Mouse (Mus musculus): ENCODE measurements at regions not wholly inside any gene's neighbourhood (a gene's known extent, or its start where the extent isn't known, plus 50 kb on each side); places are given as distances from the start of the nearest gene placed in this dataset.

DNA sequence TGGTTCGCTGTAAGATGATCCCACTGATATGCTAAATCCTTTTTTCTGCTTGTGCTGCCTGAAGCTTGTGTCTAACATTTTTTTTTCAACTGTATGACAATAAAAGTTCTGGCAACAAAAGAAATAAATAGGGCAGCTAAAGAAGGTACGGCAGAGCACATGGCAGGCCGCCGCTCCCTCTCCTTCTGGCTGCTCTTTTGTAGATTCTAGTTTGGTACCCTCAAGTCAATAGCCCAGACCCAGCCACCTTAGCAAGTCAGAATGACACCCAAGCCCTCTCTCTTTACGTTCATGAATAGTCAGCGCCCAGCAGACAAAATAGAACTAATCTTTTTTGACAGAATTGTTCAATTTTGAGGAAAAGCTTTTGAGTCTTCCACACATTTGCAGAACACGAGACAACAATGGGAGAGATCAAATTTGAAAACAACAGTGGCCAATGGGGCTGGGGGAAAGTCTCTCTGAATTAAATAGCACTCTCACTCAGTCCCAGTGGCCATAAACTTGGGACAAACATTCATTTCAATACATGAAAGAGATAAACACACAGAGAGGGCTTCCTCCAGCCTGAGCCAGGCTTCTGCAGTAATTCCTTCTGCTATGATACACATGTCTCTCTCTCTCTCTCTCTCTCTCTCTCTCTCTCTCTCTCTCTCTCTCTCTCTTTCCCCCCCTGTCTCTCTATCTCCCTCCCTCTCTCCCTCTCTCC, 180.0 kb upstream of the Otx2 start:
- in situ Hi-C loops (cut with MboI, MseI), result loop anchor here in 1 of 2 experiments (10.0 kb wide), 1 partner anchor 61 kb away; no protein-coding TSS in a partner anchor

DNA sequence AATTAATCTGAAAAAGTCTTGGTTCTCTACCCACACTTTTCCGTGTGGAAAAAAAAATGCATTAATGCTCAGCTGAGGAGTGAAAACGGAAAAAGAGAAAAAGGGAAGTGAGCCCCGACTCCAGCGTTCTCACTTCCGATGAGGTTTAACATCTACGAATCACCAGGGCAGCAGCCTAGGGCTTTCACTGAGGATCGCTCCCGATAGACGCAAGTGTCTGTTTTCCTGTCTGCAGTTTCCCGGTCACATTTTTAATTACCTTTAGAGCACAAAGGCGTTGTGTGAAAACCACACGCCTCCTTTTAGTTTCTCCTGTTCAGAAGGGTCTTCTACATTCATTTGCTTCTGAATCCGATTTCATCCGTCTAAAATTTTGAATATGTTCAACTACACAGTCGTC, 179.2 kb upstream of the Otx2 start:
- in situ Hi-C loops (cut with MboI, MseI), result loop anchor here in 1 of 2 experiments (10.0 kb wide), 1 partner anchor 62 kb away; no protein-coding TSS in a partner anchor

DNA sequence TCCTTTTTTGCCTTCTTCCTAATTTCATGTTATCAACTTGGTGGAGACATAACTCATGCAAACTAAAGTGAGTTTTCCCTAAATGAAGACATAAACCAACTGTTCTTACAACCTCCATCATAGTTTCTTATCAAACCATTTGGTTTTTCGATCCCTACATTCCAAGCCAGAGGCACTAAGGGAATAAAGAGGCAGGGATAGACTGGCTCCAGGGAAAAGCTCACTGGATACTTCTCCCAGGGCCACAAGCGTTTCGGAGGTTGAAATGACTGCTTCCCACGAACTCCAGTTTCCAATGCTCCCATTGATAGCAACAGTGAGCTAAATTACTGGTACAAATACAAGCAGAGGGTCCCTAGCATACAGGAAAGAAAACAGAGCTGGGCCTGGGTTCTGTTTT, 178.4 kb upstream of the Otx2 start:
- in situ Hi-C loops (cut with MboI, MseI), result loop anchor here in 1 of 2 experiments (10.0 kb wide), 1 partner anchor 63 kb away; no protein-coding TSS in a partner anchor

DNA sequence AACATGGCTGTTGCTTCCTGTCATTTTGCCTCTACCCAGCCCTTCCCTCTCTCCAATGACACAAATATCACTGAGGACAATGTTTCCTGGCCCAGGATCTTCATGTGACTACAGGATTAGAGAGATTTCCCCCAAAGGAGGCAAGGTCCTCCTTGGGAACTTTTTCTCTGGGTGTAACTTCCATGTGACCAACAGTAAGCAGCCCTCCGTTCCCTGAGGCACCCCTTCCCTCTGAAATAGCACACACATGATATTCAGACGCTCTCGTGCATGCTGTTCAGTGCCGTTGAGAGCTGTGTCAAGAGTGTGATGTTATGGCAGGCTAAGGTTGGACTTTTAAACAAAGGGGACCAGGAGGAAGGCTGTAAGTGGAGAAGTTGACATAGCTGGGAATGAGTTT, 169.2 kb upstream of the Otx2 start:
- in situ Hi-C loops (cut with MboI, MseI), result no loop called here

DNA sequence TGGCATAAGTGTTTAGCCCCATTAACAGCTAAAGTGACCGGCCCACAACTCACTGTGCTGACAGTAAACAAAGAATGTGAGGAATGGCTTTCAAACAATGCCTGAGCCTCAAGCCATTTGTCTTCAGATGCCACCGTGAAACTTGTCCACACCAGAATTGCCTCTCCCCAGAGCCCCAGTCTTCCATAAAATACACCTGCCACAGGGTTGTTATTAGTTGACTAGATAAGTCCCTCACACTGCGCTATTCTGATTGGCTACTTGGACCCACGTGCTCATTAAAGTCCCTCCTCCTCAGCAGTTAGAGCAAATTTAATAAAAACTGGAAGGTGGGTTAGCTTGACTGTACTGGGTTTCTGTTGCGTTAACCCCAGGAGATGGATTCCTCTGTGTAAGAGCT, 167.7 kb upstream of the Otx2 start:
- in situ Hi-C loops (cut with MboI, MseI), result no loop called here

DNA sequence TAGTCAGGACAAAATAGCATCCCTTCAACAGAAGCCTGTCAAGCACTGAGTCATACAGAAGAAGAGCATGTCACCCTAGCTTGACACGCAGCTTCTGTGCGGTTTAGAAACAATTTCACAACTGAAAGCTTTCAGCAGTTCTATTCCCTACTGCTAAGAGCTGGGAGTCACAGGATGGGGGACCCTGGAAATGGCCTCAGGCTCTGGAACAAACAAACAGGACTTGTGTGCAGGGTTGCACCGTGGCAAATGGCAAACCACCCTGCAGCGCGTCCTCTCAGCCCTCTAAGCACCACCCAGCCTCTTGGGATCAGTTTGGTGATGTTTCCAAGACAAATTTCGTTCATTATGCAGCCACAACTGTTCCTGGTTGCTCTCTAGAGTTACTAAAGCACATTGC, 163.6 kb upstream of the Otx2 start:
- in situ Hi-C loops (cut with MboI, MseI), result loop anchor here in 1 of 2 experiments (10.0 kb wide), 1 partner anchor 152 kb away; no protein-coding TSS in a partner anchor

DNA sequence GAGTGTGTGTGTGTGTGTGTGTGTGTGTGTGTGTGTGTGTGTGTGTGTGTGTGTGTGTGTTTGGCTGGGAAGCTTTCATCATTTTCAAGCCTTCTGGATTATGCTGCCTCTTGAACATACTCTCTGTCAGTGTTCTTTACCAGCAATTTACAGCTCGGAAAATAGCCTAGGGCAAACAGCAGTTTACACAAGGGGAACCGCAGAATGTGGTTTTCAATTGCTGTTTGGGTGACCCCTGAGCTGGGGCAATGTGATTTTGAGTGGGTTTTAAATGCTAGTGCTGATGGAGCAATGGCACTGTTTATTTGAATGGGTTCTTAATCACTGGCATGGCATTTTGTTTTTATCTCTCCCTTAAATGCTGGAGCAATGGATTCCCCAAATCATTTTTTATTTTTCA, 162.5 kb upstream of the Otx2 start:
- in situ Hi-C loops (cut with MboI, MseI), result loop anchor here in 1 of 2 experiments (10.0 kb wide), 1 partner anchor 151 kb away; no protein-coding TSS in a partner anchor

DNA sequence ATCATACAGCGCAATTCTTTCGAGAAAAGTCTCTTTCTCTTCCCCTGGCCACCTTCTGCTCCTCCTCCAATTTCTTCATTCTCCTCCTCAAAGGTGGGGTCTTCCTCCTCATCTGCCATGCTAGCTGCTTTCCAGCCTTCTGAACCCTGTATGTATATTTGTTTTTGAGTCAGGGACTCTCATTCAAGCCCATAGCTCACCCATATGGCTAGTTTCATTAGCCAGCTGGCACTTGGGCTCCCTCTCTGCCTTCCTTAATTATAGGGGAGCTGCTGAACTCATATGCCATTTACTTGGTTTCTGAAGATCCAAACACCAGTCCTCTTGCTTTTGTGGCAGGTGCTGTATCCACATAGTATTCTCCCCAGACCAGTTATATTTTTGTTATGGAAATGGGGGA, 160.8 kb upstream of the Otx2 start:
- in situ Hi-C loops (cut with MboI, MseI), result loop anchor here in 1 of 2 experiments (5.0 to 10.0 kb wide), 2 partner anchors 150 to 283 kb away; no protein-coding TSS in a partner anchor

DNA sequence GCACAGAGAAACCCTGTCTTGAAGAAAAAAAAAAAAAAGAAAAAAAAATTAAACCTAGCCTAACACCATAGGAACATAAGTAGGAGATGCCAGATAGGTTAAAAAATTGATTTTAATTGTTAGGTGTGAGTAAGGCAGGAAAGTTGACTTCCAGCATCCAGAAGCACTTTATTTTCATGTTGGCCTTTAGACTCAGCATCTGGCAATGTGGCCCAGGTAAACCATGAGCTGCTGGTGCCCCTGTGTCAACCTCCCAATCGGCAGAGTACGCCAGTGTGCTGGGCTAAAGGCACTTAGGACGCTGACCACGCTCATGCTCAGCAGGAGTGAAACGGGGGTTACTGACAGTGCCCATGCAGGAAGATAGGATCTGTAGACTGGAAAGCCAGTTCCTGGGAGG, 152.8 kb upstream of the Otx2 start:
- in situ Hi-C loops (cut with MboI, MseI), result no loop called here

DNA sequence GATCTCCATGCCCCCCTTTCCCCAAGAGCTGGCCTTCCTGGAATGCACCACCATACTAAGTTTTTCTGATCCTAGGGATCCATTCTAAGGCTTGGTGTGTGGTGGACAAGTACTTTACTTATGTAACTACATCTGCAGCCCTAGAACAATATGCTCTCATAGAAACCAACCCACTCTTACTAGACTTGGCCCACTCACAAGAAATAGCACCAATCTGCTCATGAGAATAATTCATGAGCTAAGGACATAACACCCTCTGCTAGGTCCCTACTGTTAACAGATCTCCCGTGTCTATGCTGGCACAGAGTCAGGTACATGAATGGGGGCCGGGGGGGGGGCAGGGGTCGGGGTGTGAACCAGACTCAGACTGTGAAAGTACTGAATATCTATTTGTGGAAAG, 150.8 kb upstream of the Otx2 start:
- in situ Hi-C loops (cut with MboI, MseI), result no loop called here

DNA sequence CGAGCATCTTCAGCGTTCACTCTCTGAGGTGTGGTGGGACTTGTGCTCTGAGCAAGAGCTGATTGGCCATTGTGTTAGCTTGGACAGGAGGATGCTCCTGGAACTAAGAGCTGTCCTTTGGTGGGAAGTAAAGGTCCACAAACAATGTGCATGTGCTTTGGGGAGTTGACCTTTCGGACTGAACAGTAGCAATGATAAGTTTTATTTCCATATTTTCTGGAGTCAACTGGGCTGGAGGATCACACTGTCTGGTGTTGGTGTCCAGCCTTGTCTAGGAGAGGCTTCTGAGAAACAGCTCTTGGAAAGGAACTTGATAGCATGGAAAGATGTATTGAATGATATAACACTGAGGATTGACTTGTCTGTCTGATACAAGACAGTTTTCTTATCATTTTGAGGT, 142.3 kb upstream of the Otx2 start:
- in situ Hi-C loops (cut with MboI, MseI), result loop anchor here in 1 of 2 experiments (5.0 kb wide), 1 partner anchor 49 kb away; no protein-coding TSS in a partner anchor

DNA sequence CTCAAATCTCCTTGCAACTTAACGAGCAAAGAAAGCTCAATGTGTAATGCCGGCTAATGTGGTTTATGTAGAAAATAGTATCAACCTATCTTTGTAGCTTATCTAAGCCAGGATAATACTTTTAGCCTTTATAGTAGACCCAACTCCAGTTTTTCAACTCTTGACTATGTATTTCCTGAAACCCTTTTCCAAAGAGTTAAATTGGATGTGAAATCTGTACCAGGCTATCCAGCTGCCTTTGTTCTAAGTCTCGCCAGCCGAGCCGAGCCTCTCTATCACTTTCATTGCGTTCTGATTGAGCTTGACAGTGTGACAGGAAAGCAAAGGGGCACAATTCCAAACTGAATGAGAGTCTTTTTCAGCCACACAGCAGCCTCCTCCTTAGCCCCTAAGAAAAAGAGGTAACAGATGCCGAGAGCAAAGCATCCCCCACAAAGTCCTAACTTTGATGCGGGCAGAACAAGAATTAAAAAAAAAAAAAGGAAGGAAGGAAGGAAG, 141.7 kb upstream of the Otx2 start:
- in situ Hi-C loops (cut with MboI, MseI), result loop anchor here in 1 of 2 experiments (5.0 kb wide), 1 partner anchor 48 kb away; no protein-coding TSS in a partner anchor

DNA sequence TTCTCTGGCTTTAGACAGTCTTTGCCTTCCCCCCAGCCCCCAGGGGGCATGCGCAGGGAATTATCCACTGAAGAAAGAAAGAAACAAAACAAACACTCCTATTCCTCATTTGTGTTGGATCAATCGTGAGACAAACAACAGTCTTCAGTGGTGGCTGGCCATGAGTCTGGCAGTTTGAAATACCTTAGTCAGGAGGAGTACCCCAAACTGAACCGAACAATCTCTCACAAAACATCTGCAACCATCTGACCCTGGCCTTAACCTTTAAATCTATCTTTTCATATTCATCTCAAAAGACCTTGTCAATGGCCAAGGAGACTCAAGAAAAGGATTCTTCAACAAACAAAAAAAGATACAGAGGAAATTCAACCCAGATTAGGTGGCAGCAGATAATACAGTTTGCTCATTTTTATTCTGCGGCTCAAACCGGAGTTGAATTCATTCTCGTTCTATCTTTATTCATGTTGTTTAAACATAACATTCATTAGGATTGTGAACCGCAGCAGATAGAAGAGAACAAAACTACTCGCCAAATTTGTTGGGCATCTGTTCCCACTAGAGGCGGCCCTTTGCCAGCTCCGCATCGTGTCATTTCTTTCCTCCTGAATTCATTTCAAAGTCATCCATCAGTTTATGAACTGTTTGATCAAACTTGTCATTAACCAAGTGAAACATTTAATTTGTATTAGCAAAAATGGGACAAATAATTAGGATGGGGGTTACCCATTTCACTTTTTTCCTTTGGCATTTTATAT, 139.3 kb upstream of the Otx2 start:
- in situ Hi-C loops (cut with MboI, MseI), result no loop called here

DNA sequence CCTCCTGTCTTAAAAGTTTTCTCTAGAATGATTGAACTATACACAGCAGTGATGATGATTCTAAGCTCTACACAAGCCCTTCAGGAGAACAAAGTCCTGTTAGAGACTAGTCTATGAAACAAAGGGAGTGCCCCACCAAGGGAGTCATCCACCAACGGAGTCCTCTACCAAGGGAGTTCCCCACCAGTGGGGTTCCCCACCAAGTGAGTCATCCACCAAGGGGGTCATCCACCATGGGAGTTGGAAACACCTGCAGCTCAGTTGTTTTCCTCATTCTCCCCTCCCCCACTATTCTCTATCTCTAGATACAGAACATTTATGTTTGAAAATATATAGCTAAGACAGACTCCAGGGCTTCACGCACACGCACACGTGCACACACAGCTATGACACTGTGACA, 130.5 kb upstream of the Otx2 start:
- in situ Hi-C loops (cut with MboI, MseI), result no loop called here

DNA sequence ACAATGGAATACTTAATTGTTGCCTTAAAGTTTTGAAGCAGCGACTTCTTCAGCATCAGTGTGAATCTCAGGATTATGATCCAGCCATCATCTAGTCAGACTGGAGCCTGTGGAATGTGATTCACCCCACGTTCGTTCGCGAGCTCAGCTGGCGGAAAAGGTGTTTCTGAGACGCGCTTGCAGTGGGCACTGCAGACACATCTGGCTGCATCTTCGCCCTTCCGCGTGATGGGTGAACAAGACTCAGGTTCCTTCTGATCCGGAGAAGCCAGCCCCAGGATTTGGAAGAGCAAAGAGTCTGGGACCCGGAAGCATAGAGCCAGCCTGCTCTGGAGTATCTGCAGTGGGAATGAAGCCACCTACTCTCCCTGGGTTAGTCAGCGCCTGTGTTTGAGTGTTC, 127.7 kb upstream of the Otx2 start:
- in situ Hi-C loops (cut with MboI, MseI), result no loop called here

DNA sequence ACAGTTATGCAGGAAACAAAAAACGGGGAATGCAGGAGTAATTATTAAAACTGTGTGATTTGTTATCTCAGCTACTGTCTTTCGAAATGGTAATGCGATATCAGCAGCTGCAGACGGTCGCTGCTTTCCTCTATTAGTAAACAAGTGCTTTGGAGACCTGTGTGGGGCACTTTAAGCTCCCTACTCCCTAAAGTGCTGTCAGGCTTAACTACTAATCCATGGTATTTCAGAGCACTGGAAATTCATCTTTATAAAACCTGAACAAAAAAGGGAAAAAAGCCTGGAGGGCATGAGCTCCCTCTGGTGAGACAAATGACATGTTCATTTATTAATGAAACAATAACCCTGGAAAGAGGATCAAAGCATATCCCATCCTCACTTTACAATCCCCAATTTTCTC, 127.2 kb upstream of the Otx2 start:
- in situ Hi-C loops (cut with MboI, MseI), result no loop called here

DNA sequence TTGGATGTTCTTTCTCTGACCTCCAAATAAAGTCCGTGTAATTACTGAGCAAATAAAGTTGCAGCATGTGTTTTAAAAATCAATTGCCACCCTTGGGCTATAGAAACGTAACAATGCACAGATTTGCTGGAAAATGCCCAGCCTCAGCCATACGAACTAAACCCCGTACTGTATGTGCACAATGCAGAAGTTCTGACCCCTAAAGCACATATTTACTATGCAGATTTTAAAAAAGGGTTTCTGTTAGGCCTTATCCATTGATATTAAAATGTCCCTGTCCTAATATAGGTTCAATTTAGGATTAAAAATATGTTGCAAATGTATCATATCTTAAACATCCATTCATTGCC, 126.5 kb upstream of the Otx2 start:
- in situ Hi-C loops (cut with MboI, MseI), result no loop called here

DNA sequence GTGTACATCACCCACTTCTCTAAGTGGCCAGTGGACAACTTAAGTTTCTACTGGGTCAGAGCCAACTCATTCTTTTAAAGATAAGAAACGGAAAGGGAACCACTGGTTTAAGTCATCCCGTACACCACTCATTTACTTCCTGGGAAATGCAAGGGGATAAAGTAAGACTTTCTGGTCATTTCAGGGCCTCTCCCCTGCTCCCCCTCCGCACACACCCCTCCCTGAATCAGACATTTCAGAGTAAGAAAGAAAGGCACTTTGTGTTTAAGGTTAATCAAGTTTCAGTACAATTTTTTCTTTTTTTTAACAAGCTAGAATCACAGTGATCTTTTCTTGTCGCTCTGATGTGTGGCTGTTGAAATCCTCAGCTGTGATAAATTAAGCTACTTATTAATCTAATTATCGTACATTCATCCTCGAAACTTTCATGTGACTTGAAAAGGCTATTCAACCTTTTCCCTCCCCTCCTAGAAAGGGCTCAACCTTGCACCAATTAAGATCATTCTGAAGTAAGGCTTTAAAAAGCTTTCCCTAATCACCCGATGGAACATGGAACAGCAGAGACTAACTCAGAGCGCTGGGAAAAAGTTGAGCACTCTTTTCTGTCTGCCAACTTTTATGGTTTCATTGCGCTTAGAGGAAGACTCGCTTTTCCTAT, 126.0 kb upstream of the Otx2 start:
- in situ Hi-C loops (cut with MboI, MseI), result loop anchor here in 1 of 2 experiments (5.0 kb wide), 1 partner anchor 102 kb away; no protein-coding TSS in a partner anchor

DNA sequence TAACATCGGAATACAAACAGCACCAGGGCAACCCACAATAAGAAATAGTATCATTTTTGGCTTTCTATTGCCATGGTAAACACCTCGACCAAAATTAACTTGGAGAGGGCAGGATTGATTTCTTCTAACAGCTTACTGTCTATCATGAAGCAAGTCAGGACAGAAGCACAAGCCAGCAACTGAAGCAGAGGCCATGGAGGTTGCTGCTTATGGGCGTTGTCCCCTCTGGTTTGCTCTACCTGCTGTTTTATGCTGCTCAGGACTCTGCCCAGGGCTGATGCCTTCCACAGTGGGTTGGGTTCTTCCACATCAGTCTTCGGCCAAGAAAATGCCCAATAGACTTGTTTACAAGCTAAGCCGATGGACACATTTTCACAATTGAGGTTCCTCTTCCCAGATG, 117.9 kb upstream of the Otx2 start:
- in situ Hi-C loops (cut with MboI, MseI), result loop anchor here in 1 of 2 experiments (5.0 kb wide), 1 partner anchor 1334 kb away; no protein-coding TSS in a partner anchor

DNA sequence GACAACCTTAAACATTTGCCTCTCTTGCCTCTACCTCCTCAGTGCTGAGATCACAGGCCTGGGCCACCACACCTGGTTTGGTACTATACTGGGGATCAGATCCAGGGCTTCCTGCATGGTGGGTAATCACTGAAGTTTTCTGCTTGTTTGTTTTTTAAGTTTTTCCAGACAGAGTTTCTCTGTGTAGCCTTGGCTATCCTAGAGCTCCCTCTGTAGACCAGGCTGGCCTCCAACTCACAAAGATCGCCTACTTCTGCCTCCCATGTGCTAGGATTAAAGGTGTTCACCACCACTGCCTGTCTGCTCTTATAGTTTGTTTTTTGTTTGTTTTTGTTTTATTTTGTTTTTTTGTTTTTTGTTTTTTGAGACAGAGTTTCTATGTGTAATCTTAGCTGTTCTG, 105.7 kb upstream of the Otx2 start:
- in situ Hi-C loops (cut with MboI, MseI), result no loop called here

DNA sequence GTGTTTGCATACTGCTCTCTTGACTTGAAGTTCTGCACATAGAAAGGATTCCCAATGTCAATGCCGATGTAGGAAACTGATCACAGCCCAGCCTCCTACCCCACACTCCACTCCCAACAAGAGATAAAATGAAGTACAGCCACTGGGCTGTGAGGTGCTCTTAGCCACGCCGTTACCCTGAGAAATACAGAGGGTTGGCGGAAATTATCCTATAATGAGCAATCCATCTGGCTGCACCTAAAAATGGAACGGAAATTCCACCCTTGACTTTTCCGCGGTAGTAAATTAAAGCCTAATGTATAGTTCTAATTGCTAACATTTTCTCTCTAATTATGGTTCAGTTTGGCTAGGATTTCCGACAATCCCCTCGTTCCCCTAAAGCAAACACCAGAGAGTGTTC, 97.2 kb upstream of the Otx2 start:
- in situ Hi-C loops (cut with MboI, MseI), result loop anchor here in 1 of 2 experiments (25.0 kb wide), 1 partner anchor 1716 kb away; no protein-coding TSS in a partner anchor

DNA sequence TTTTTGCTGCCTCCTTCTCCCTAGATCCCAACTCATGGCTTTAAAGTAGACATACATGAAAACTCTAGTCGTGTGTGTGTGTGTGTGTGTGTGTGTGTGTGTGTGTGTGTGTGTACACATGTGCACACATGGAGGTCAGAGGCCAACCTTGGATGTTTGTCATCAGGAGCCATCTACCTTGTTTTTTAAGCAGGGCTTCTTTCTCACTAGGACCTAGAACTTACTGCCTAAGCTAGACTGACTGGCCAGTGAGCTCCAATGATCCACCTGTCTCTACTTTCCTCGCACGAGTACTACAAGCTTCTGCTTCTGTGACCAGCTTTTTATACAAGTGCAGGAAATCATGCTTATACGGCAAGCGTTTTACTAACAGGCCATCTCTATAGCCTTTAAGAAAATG, 89.1 kb upstream of the Otx2 start:
- in situ Hi-C loops (cut with MboI, MseI), result loop anchor here in 1 of 2 experiments (25.0 kb wide), 1 partner anchor 1725 kb away; no protein-coding TSS in a partner anchor

All from T-helper 17 cell (primary cell).